Mouse (Mus musculus) liver, postnatal 0 days (tissue): ENCODE measurements around the gene Stk40. TPM values are rescaled to one million over a fixed set of nuclear protein-coding genes. Genes with fewer than 3 reads are reported as not detected.

Experiments
- ATAC-seq: fragments of 200-750 bp; cut with Nextera tagmentation; 2 replicates; pipeline ENCODE4 v1.8.0; 2017; ENCODE audit warnings: mild to moderate bottlenecking, moderate library complexity
- DNase-seq: peaks from one replicate; pipeline ENCODE4 v3.0.0-alpha.2; 2016
- H3K27ac ChIP-seq: fragments of 300-500 bp; sonication (generic); 2 replicates; pipeline ENCODE4 v1.5.1; 2014; ENCODE audit warnings: antibody characterized with exemption, moderate library complexity, mild to moderate bottlenecking, low read depth
- H3K27me3 ChIP-seq: fragments of 300-500 bp; sonication (generic); 2 replicates; pipeline ENCODE4 v1.6.1; 2014; ENCODE audit warnings: low read length, control low read depth, mixed read lengths; ENCODE audit not compliant: insufficient read depth
- H3K36me3 ChIP-seq: fragments of 300-500 bp; sonication (generic); replicated peaks from 2 replicates; pipeline ENCODE4 v1.6.1; 2014; ENCODE audit warnings: mild to moderate bottlenecking, control low read depth, low read length, moderate library complexity, mixed read lengths; ENCODE audit not compliant: insufficient read depth
- H3K4me1 ChIP-seq: fragments of 300-500 bp; sonication (generic); 2 replicates; pipeline ENCODE4 v1.6.1; 2014; ENCODE audit warnings: antibody characterized with exemption, mild to moderate bottlenecking, control low read depth; ENCODE audit not compliant: insufficient read depth
- H3K4me2 ChIP-seq: fragments of 300-500 bp; sonication (generic); 2 replicates; pipeline ENCODE4 v1.6.1; 2014; ENCODE audit warnings: low read depth, mild to moderate bottlenecking, low read length, moderate library complexity, mixed read lengths
- H3K4me3 ChIP-seq: fragments of 300-500 bp; sonication (generic); 2 replicates; pipeline ENCODE4 v1.5.1; 2014; ENCODE audit warnings: low read depth, low read length
- H3K9ac ChIP-seq: fragments of 300-500 bp; sonication (generic); replicated peaks from 2 replicates; pipeline ENCODE4 v1.6.1; 2014; ENCODE audit warnings: mild to moderate bottlenecking, moderate library complexity
- H3K9me3 ChIP-seq: fragments of 300-500 bp; sonication (generic); 2 replicates; pipeline ENCODE4 v1.6.1; 2016; ENCODE audit warnings: mild to moderate bottlenecking, control low read depth, low read length, mixed read lengths
- CTCF ChIP-seq: sonication (generic); IDR thresholded peaks from 2 replicates; pipeline ENCODE4 v1.5.1; 2016; ENCODE audit warnings: antibody characterized with exemption, low read depth
- EP300 ChIP-seq: IDR thresholded peaks from 2 replicates; pipeline ENCODE4 v1.6.1; 2016; ENCODE audit warnings: antibody characterized with exemption, low read depth, mild to moderate bottlenecking
- WGBS: fragments of 180-500 bp; shearing (Covaris S2); extraction: QIAGEN DNeasy Blood & Tissue Kit; methylation state at CpG from one replicate; pipeline ENCODE4 v1.1.7; 2014; ENCODE audit not compliant: insufficient replicate concordance; 5-methylcytosine and 5-hydroxymethylcytosine counted together
- polyA plus RNA-seq: library from polyadenylated mRNA; unstranded; fragments of >200 nt; fragmentation: Nextera tagmentation; extraction: Ambion mirVana; gene quantifications from 2 replicates; pipeline ENCODE4 v1.2.1, GENCODE M21; 2015

Gene Stk40
- polyA plus RNA-seq, 1 experiment from 2014 or later = 11.3 TPM

DNA sequence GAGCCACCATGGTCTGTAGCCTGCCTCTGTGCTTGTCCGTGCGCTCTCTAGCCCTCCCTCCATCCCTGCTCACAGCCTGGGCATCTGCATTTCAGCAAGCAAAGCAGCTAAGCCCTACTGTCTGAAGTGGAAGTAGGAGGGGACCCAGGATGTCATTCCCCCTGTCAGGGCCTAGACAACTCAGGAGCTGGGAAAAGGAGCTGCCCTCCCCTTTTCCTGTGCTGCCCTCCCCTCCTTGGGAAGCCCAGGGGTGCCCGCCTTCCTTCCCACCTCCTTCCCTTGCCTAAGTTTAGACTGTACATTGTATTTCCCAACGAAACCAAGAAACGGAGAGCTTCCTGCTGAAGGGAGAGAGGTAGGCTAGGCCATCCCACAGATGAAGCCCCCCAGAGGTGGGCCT, 37.3 kb downstream of the Stk40 start:
- no peak overlapping the region for H3K4me3 ChIP-seq
- H3K9ac ChIP-seq = no peak overlapping the region
- 0 out of 2 replicates have a peak overlapping the region, but pooled peaks have one; percentile 7 for H3K27ac ChIP-seq
- H3K27me3 ChIP-seq = no peaks in the 10 kb centered on the region
- peaks cover 30% of the 10 kb centered on the region for H3K36me3 ChIP-seq
- no peaks in the 10 kb centered on the region for H3K9me3 ChIP-seq
- H3K4me1 ChIP-seq = no peaks in the 10 kb centered on the region; the same call in 1 of the 2 replicates
- no peak; the same call in 1 of the 2 replicates for TF ChIP-seq EP300
- no peak for TF ChIP-seq CTCF
- peak; percentile 18 for ATAC-seq
- DNase-seq = no peak
- H3K4me2 ChIP-seq = no peak overlapping the region
- 71% methylated on average over 5 of the region's 5 CpGs for WGBS

DNA sequence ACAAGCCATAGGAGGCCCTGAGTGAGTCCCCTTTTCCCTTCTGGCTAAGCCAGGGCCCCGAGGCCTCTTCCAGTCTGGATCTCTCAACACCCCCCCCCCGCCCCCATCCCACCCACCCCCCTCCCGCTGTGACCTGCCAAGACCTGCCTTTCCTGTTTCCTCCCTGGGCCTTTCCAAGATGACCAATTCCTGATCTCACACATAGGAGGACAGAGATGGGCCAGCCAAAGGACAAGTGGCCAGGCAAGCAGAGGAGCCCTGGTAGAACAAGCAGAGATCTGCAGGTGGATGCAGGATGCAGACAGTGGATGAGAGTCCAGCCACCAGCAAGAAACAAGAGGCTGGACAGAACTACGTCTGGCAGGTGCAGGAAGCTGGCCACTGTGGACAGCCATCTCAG, 41.6 kb downstream of the Stk40 start:
- Histone ChIP-seq H3K4me1 (peaks cover 7% of the 10 kb centered on the region; the same call in 1 of the 2 replicates), H3K27ac (no peak overlapping the region), H3K9me3 (no peaks in the 10 kb centered on the region), H3K9ac (no peak overlapping the region), H3K36me3 (no peaks in the 10 kb centered on the region), H3K4me3 (no peak overlapping the region), H3K27me3 (peaks cover 12% of the 10 kb centered on the region), H3K4me2 (no peak overlapping the region)
- TF ChIP-seq EP300 (no peak), CTCF (no peak)
- no peak for DNase-seq
- WGBS = 49% methylated on average over 4 of the region's 4 CpGs
- no peak for ATAC-seq

DNA sequence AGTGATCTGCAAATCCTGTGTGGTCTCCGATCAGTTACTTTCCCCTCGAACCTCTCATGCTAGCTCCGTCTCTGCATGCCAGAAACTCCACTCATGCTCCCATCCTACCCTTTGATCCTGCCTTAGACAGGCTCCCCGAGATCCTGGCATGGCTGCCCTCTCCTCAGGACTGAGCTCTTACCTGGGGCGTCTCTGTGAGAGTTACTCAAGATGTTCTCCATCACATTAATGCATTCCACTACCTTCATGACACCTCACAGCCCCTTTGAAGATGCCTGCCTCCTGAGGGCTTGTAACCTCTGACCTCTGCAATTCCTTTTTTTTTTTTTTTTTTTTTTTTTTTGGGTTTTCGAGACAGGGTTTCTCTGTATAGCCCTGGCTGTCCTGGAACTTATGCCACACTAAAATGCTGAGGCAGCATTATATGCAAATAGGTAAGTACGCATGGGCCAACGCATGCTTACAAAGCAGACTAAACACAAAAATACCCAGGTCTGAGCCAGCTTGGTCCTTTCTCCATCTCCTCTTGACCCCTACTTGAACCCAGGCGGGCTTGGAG, 43.3 kb downstream of the Stk40 start:
- no peak for ATAC-seq
- 58% methylated on average over 9 of the region's 9 CpGs for WGBS

DNA sequence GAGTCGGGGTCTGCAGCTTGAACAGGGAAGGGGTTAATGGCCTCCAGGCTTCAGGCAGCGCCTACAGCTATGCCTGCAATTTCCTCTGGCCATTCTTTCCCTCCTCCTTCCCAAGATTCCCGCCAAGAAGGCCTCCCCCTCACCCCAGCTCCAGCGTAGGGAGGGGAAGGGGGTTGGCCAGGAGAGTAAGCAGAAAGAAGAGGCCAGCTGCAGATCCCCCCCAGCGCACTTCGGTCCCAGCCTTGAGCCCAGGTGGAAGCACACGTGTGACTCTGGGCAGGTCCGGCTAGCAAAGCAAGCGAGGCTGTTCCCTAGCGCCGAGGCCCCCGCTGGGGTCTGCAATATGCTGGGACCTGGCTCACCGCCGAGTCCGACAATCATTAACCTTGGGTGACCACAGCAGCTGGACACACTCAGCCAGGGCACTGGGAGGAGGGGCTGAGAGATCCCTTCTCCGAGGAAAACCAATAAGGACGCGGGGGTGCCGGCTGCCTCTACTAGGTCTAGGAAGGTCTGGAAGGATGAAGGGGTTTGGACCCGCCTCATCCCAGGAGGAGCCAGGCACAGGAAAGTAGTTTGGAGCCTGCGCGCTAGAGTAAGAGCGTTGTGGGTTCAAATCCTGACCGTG, 43.9 kb downstream of the Stk40 start, which contains the start of gene Eva1b:
Gene Eva1b, plus strand, starts transcription at position 212 of the 628 bp plus-strand sequence.
- Histone ChIP-seq H3K36me3 (0 out of 2 replicates have a peak, but pooled peaks cover 3% of the 10 kb centered on the region), H3K27ac (peak within 1 kb of the TSS; percentile 77), H3K4me3 (peak within 1 kb of the TSS; percentile 56), H3K27me3 (peaks cover 12% of the 10 kb centered on the region), H3K4me1 (peaks cover 9% of the 10 kb centered on the region; the same call in 1 of the 2 replicates), H3K4me2 (peak within 1 kb of the TSS; percentile 84), H3K9me3 (no peaks in the 10 kb centered on the region), H3K9ac (peak within 1 kb of the TSS; percentile 61)
- peak; percentile 71 for DNase-seq
- peak; percentile 63 for ATAC-seq
- 23% methylated on average over 23 of the region's 24 CpGs for WGBS
- TF ChIP-seq EP300 (no peak), CTCF (no peak)

More for the DNA sequence above, 43.3 kb downstream of the Stk40 start:
- no peak overlapping the region for H3K4me3 ChIP-seq
- H3K9ac ChIP-seq = no peak overlapping the region
- 0 out of 2 replicates have a peak overlapping the region, but pooled peaks have one; percentile 7 for H3K27ac ChIP-seq
- 0 out of 2 replicates have a peak, but pooled peaks cover 3% of the 10 kb centered on the region for H3K36me3 ChIP-seq
- H3K4me1 ChIP-seq = peaks cover 9% of the 10 kb centered on the region; the same call in 1 of the 2 replicates
- H3K27me3 ChIP-seq = peaks cover 12% of the 10 kb centered on the region
- H3K4me2 ChIP-seq = peak overlapping the region; percentile 84; the same call in 1 of the 2 replicates
- H3K9me3 ChIP-seq = no peaks in the 10 kb centered on the region
- no peak for TF ChIP-seq CTCF
- no peak for TF ChIP-seq EP300
- no peak for DNase-seq

DNA sequence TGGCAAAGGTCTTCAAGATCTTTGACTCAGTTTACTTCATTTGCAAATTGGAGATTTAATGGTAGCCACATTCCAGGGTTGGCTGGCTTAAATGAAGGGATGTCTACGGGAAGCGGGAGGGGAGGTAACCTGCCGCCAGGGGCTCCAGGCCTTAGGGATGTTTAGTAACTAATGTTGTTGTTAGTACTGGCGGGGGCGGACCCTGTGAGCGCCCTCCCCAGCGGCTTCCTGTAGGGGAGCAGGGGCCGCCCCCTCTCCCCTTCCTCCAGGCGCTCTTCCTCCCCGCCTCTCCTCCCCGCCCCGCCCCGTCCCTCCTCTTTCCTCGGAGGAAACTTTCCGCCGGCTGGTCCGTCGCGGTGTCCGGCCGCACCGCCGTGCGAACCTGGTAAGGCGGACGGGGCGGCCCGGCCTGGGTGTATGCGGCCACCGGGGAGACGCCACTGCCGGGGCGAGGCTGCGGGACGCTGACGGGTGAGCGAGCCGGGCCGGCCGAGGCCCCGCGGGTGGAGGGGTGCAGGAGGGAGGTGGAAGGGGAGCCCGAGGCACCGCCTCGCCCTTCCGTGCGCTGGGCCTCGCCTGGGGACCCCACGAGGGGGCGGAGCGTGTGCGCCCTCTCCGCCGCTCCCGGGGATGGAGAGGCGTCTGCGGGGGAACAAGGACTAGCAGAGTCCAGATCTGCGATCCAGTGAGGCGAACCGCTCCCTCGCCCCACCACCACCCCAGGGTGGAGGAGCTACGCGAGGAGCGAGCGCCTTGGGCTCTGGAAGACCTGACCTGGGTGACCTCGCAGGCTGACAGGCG, 44.6 kb downstream of the Stk40 start:
- Histone ChIP-seq H3K27ac (peak overlapping the region; percentile 77), H3K9ac (peak overlapping the region; percentile 61), H3K4me2 (peak overlapping the region; percentile 84), H3K27me3 (peaks cover 12% of the 10 kb centered on the region), H3K9me3 (no peaks in the 10 kb centered on the region), H3K4me3 (peak overlapping the region; percentile 56), H3K36me3 (0 out of 2 replicates have a peak, but pooled peaks cover 3% of the 10 kb centered on the region), H3K4me1 (peaks cover 9% of the 10 kb centered on the region; the same call in 1 of the 2 replicates)
- ATAC-seq (peak; percentile 60), DNase-seq (peak; percentile 65)
- WGBS = 3% methylated on average over 55 of the region's 67 CpGs
- peak; percentile 8; the same call in 1 of the 2 replicates for TF ChIP-seq CTCF
- no peak for TF ChIP-seq EP300
